Mouse (Mus musculus): Measurements from ENCODE around the gene Myh7b. TPM values are rescaled to one million over a fixed set of nuclear protein-coding genes. Genes with fewer than 3 reads are reported as not detected.

Gene Myh7b
- not detected for total RNA-seq (2023)

DNA sequence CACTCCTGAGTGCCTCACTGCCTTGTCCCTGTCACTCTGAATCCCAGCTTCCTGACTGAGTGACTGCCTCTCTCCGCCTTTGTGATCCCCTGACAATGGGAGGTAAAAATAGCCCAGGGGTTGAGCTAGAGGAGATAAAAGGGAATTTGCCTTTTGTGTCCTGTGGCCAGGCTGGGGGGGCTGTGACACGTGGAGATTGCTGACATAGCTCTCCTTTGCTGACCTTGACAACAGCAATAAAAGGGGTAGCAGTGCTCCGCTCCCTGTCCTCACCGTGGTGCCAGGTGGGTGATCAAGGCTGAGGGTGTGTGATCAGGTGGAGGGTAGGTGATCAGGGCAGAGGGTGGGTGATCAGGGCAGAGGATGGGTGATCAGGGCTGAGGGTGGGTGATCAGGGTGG lies at the start of gene Myh7b:
TSS of gene Myh7b (plus strand) at position 235 of the 400 bp plus-strand sequence.

DNA sequence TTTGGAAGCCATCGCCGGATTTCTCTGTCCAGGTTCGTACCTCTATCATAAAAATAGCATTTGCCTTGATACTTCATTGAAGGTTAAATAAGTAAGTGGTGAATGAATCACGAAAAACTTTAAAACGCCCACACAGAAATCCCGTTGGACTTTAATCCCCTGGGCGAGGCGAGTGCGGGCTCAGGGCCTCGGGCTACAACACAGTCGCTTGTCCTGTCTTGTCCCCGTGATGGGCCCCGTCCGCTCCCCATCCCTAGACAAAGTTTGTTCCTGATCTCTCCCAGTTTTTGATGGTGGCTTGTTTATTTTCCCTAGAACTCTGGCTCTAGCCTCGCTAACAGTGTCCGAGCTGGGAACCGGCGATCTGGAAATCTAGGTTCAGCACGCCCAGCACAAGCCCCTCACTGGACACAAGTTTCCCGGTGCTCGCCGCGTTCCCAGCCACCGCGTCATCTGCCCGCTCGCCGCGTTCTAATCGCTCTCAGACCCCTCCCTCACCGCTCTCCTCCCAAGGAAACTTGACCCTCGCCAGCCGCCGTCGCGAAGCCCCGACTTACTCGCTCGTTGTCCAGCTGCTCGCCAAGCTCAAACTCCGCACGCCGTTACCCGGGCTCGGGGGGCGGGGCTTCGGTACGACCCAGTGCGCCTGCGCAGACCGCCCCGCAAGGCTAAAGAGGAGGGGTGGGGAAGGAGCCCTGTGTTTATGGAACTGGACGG lies 18.7 kb upstream of the Myh7b start, which contains the start of gene Gss:
TSS of gene Gss (minus strand) at position 674 of the 717 bp plus-strand sequence.

Other genes starting within 250 kb of the Myh7b start
- 100 to 1,000 TPM; 255 to 339 TPM for gene Trp53inp2, start 230.2 kb upstream of the Myh7b start, total RNA-seq (2023)
- gene Ncoa6, start 137.3 kb upstream of the Myh7b start, total RNA-seq (2023): 10 to 100 TPM; 71.2 to 72.7 TPM
- 1 to 10 TPM; 2.9 to 4.3 TPM for gene Acss2, start 93.3 kb upstream of the Myh7b start, total RNA-seq (2023)
- under 1 TPM in 1 of 2 experiments, not detected in 1; 0.67 TPM for gene Ggt7, start 93.0 kb upstream of the Myh7b start, total RNA-seq (2023)
- gene Gss, start 18.4 kb upstream of the Myh7b start, total RNA-seq (2023): 10 to 100 TPM; 12.4 to 13.5 TPM
- gene Trpc4ap, start 81.2 kb downstream of the Myh7b start, total RNA-seq (2023): 100 to 1,000 TPM; 175 to 198 TPM
- 10 to 100 TPM; 37.2 to 39.6 TPM for gene Edem2, start 118.3 kb downstream of the Myh7b start, total RNA-seq (2023)
- not detected for gene Gm17581, start 124.7 kb downstream of the Myh7b start, total RNA-seq (2023)
- gene Procr, start 139.9 kb downstream of the Myh7b start, total RNA-seq (2023): not detected
- gene Mmp24, start 164.1 kb downstream of the Myh7b start, total RNA-seq (2023): not detected
- gene BC029722, start 208.2 kb downstream of the Myh7b start, total RNA-seq (2023): 10 to 100 TPM; 25.9 to 27.2 TPM
- 100 to 1,000 TPM in 1 of 2 experiments, 10 to 100 TPM in 1; 84.4 to 126 TPM for gene Eif6, start 215.7 kb downstream of the Myh7b start, total RNA-seq (2023)
- not detected for gene Fam83c, start 223.6 kb downstream of the Myh7b start, total RNA-seq (2023)